Mouse (Mus musculus): ENCODE measurements around the gene Ttc28. TPM values are rescaled to one million over a fixed set of nuclear protein-coding genes. Genes with fewer than 3 reads are reported as not detected.
"Not testable (repeated sequence)": the region's sequence is repeated elsewhere in the genome, so short reads cannot be mapped to it uniquely, and the experiment has no call there.

Gene Ttc28
- polyA plus RNA-seq, 1 experiment from 2014 or later, result 2.9 TPM

DNA sequence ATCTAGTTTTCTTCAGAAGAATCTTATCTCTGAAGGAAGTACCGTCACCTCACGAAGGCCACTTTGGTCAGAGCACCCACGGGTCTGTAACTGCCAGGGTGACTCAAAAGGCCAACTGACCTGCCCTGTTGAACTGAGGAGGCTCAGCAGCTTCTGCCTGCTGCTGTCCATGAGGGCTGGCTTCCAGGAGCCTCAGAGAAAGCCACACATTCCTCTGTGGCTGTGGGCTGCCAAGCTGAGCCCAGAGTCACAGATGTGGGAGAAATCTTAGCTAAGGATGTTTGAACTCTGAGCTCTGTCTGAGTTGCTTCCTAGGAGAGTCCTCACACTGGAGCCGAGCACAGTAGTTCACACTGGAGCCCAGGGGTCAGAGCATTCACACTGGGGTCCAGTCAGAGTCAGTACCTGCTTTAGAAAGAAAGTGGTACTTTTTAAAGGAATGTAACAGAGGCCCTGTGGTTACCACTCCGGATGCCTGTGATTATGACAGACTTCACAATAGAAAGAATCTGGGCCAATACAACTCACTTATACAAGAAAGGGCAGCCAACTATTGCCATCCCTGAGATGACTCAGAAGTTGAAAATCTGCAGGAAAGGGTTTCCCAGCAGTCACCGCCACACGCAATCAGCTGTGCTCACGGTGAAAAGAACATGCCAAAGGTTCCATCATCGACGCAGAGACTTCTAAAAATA lies 368.1 kb downstream of the Ttc28 start:
- no peak overlapping the region for H3K27ac ChIP-seq (ENCODE audit: low read depth, low read length)
- H3K9ac ChIP-seq (ENCODE audit: low read depth, low read length), result no peak overlapping the region
- no peak for TF ChIP-seq CTCF (IDR thresholded peaks at IDR 0.05; ENCODE audit: low read depth)
- no peak for ATAC-seq
- no peaks in the 10 kb centered on the region for H3K9me3 ChIP-seq (ENCODE audit: control insufficient read depth)
- H3K4me1 ChIP-seq (replicated peaks; ENCODE audit: control insufficient read depth, insufficient read depth, low read length), result no peaks in the 10 kb centered on the region
- H3K36me3 ChIP-seq (ENCODE audit: control insufficient read depth, insufficient read depth), result no peaks in the 10 kb centered on the region
- no peak overlapping the region for H3K4me2 ChIP-seq (replicated peaks; ENCODE audit: low read depth)
- no peaks in the 10 kb centered on the region for H3K27me3 ChIP-seq (replicated peaks; ENCODE audit: control insufficient read depth, insufficient read depth, low read length)
- 69% methylated on average over 10 of the region's 10 CpGs for WGBS
- no peak overlapping the region for H3K4me3 ChIP-seq (ENCODE audit: low read depth, low read length)

GRCm38 (mm10) chr5:111252147-111252546 lies 372.5 kb downstream of the Ttc28 start:
- Histone ChIP-seq H3K9me3 (ENCODE audit: control insufficient read depth) (no peaks in the 10 kb centered on the region), H3K36me3 (ENCODE audit: control insufficient read depth, insufficient read depth) (no peaks in the 10 kb centered on the region), H3K27ac (ENCODE audit: low read depth, low read length) (no peak overlapping the region), H3K4me2 (replicated peaks; ENCODE audit: low read depth) (no peak overlapping the region), H3K4me3 (ENCODE audit: low read depth, low read length) (no peak overlapping the region), H3K27me3 (replicated peaks; ENCODE audit: control insufficient read depth, insufficient read depth, low read length) (no peaks in the 10 kb centered on the region), H3K9ac (ENCODE audit: low read depth, low read length) (no peak overlapping the region), H3K4me1 (replicated peaks; ENCODE audit: control insufficient read depth, insufficient read depth, low read length) (no peaks in the 10 kb centered on the region)
- no peak for TF ChIP-seq CTCF (IDR thresholded peaks at IDR 0.05; ENCODE audit: low read depth)
- ATAC-seq, result no peak
- WGBS, result 90% methylated on average over 3 of the region's 3 CpGs

GRCm38 (mm10) chr5:111254362-111254761 lies 374.8 kb downstream of the Ttc28 start:
- no peak overlapping the region for H3K4me3 ChIP-seq (ENCODE audit: low read depth, low read length)
- H3K36me3 ChIP-seq (ENCODE audit: control insufficient read depth, insufficient read depth), result no peaks in the 10 kb centered on the region
- H3K27me3 ChIP-seq (replicated peaks; ENCODE audit: control insufficient read depth, insufficient read depth, low read length), result no peaks in the 10 kb centered on the region
- TF ChIP-seq CTCF (IDR thresholded peaks at IDR 0.05; ENCODE audit: low read depth), result no peak
- H3K27ac ChIP-seq (ENCODE audit: low read depth, low read length), result no peak overlapping the region
- no peaks in the 10 kb centered on the region for H3K4me1 ChIP-seq (replicated peaks; ENCODE audit: control insufficient read depth, insufficient read depth, low read length)
- no peak overlapping the region for H3K4me2 ChIP-seq (replicated peaks; ENCODE audit: low read depth)
- 80% methylated on average over 9 of the region's 9 CpGs for WGBS
- H3K9ac ChIP-seq (ENCODE audit: low read depth, low read length), result no peak overlapping the region
- no peaks in the 10 kb centered on the region for H3K9me3 ChIP-seq (ENCODE audit: control insufficient read depth)
- no peak for ATAC-seq

DNA sequence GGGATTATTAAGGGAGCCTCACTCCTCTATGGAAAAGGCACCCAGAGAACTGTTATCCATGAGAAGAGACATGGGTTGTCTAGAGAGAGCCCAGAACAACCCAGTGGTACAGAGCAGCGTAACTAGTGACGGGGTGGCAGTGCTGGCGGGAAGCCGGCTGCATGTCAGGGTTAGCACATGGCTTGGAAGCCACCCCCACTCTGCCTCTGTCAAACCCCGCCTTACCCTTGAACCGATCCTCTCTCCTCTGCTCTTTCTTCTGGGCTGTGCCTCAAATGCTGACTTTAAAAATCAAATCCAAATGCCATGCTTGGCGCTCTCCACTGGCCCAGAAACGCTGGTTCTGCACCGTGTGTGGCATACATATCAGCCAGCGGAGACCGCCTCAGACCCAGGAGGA lies 375.2 kb downstream of the Ttc28 start:
- Histone ChIP-seq H3K9me3 (ENCODE audit: control insufficient read depth) (no peaks in the 10 kb centered on the region), H3K36me3 (ENCODE audit: control insufficient read depth, insufficient read depth) (no peaks in the 10 kb centered on the region), H3K27ac (ENCODE audit: low read depth, low read length) (no peak overlapping the region), H3K9ac (ENCODE audit: low read depth, low read length) (no peak overlapping the region), H3K4me3 (ENCODE audit: low read depth, low read length) (no peak overlapping the region), H3K4me2 (replicated peaks; ENCODE audit: low read depth) (no peak overlapping the region), H3K27me3 (replicated peaks; ENCODE audit: control insufficient read depth, insufficient read depth, low read length) (no peaks in the 10 kb centered on the region), H3K4me1 (replicated peaks; ENCODE audit: control insufficient read depth, insufficient read depth, low read length) (no peaks in the 10 kb centered on the region)
- ATAC-seq, result no peak
- no peak for TF ChIP-seq CTCF (IDR thresholded peaks at IDR 0.05; ENCODE audit: low read depth)
- 78% methylated on average over 11 of the region's 11 CpGs for WGBS

DNA sequence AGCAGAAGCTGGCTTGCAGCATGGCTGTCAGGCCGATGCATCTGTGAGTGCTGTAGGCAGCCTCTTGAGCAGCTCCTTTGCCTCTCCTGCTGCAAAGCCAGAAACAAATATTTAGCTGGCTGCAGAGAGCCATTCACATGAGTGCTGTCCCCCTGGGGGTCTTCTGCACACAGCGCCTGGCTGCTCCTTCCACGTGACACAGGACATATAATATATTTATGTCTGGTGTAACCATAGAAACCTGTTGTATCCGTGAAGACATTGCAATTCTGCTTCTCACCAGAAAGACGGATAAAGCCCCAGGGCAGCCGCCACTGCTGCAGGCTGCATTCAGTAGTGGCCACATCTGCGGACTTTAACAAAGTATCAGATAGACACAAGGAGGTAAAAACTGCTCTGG lies 376.6 kb downstream of the Ttc28 start:
- no peak overlapping the region for H3K27ac ChIP-seq (ENCODE audit: low read depth, low read length)
- no peak overlapping the region for H3K9ac ChIP-seq (ENCODE audit: low read depth, low read length)
- no peaks in the 10 kb centered on the region for H3K4me1 ChIP-seq (replicated peaks; ENCODE audit: control insufficient read depth, insufficient read depth, low read length)
- no peaks in the 10 kb centered on the region for H3K36me3 ChIP-seq (ENCODE audit: control insufficient read depth, insufficient read depth)
- no peaks in the 10 kb centered on the region for H3K9me3 ChIP-seq (ENCODE audit: control insufficient read depth)
- no peak for ATAC-seq
- no peaks in the 10 kb centered on the region for H3K27me3 ChIP-seq (replicated peaks; ENCODE audit: control insufficient read depth, insufficient read depth, low read length)
- H3K4me3 ChIP-seq (ENCODE audit: low read depth, low read length), result no peak overlapping the region
- no peak overlapping the region for H3K4me2 ChIP-seq (replicated peaks; ENCODE audit: low read depth)
- no peak for TF ChIP-seq CTCF (IDR thresholded peaks at IDR 0.05; ENCODE audit: low read depth)
- WGBS, result 43% methylated on average over 7 of the region's 7 CpGs

DNA sequence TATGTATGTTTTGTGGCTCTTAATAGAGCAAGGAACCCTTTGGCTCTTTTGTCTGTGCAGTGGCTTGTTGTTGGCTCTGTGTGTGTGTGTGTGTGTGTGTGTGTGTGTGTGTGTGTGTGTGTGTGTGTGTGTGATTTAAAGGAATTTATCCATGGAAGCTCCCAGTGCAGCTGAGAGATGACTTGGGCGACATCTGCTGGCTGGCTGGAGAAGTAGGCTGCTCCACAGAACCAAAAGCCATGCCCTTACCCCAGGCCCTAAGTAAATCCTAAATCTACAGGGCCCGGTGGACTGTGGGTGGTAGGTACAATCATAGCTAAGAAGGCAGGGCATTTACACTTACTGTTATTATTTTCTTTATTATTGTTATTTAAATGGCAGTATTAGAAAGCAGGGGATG lies 377.5 kb downstream of the Ttc28 start:
- Histone ChIP-seq H3K9me3 (ENCODE audit: control insufficient read depth) (no peaks in the 10 kb centered on the region), H3K4me3 (ENCODE audit: low read depth, low read length) (no peak overlapping the region), H3K27me3 (replicated peaks; ENCODE audit: control insufficient read depth, insufficient read depth, low read length) (no peaks in the 10 kb centered on the region), H3K4me1 (replicated peaks; ENCODE audit: control insufficient read depth, insufficient read depth, low read length) (no peaks in the 10 kb centered on the region), H3K9ac (ENCODE audit: low read depth, low read length) (no peak overlapping the region), H3K36me3 (ENCODE audit: control insufficient read depth, insufficient read depth) (no peaks in the 10 kb centered on the region), H3K27ac (ENCODE audit: low read depth, low read length) (no peak overlapping the region), H3K4me2 (replicated peaks; ENCODE audit: low read depth) (no peak overlapping the region)
- ATAC-seq, result no peak
- peak; percentile 85 for TF ChIP-seq CTCF (IDR thresholded peaks at IDR 0.05; ENCODE audit: low read depth)
- 2% methylated on average over 2 of the region's 2 CpGs for WGBS

DNA sequence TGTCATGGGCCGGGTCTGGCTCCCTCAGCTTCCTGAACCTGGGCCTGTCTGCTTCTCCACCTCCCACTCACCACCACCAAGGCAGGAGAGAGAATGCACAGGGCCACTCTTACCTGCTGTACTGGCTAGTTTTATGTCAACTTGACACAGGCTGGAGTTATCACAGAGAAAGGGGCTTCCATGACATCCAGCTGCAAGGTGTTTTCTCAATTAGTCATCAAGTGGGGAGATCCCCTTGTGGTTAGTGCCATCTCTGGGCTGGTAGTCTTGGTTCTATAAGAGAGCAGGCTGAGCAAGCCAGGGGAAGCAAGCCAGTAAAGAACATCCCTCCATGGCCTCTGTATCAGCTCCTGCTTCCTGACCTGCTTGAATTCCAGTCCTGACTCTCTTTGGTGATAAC lies 381.6 kb downstream of the Ttc28 start:
- H3K4me3 ChIP-seq (ENCODE audit: low read depth, low read length); H3K4me1 ChIP-seq (replicated peaks; ENCODE audit: control insufficient read depth, insufficient read depth, low read length): not testable (repeated sequence)

More for the DNA sequence above, 381.6 kb downstream of the Ttc28 start:
- H3K9ac ChIP-seq (ENCODE audit: low read depth, low read length); H3K36me3 ChIP-seq (ENCODE audit: control insufficient read depth, insufficient read depth); H3K27ac ChIP-seq (ENCODE audit: low read depth, low read length); ATAC-seq; H3K9me3 ChIP-seq (ENCODE audit: control insufficient read depth); H3K27me3 ChIP-seq (replicated peaks; ENCODE audit: control insufficient read depth, insufficient read depth, low read length); H3K4me2 ChIP-seq (replicated peaks; ENCODE audit: low read depth): not testable (repeated sequence)
- 94% methylated on average over 1 of the region's 1 CpGs for WGBS

Data from intestine, postnatal 0 days (tissue).